Mouse (Mus musculus) CD4-positive helper T cell, adult 2 months (primary cell): ENCODE results near the gene Rbm15b.

Source experiments
- DNase-seq: peaks from one replicate; pipeline ENCODE4 v3.0.0-alpha.2; 2012; ENCODE audit warnings: low read depth, missing footprints, low spot score

Gene Rbm15b

GRCm38 (mm10) chr9:106884996-106885900 is 2.0 kb downstream of the Rbm15b start:
- no peak for DNase-seq

- DNase-seq = no peak
Observed at GRCm38 (mm10) chr9:106884306-106884705, 2.9 kb downstream of the Rbm15b start.

GRCm38 (mm10) chr9:106883085-106883484 is 4.1 kb downstream of the Rbm15b start:
- no peak for DNase-seq

GRCm38 (mm10) chr9:106882176-106882575 is 5.1 kb downstream of the Rbm15b start:
- DNase-seq = no peak

GRCm38 (mm10) chr9:106881071-106881755 is 6.0 kb downstream of the Rbm15b start:
- DNase-seq = no peak

- DNase-seq = no peak
Observed at GRCm38 (mm10) chr9:106879471-106879870, 7.8 kb downstream of the Rbm15b start.

- no peak for DNase-seq
Observed at GRCm38 (mm10) chr9:106876666-106877065, 10.6 kb downstream of the Rbm15b start.

GRCm38 (mm10) chr9:106874216-106874615 is 13.0 kb downstream of the Rbm15b start:
- no peak for DNase-seq

- DNase-seq = no peak
Observed at GRCm38 (mm10) chr9:106858036-106858435, 29.2 kb downstream of the Rbm15b start.

GRCm38 (mm10) chr9:106856664-106857063 is 30.6 kb downstream of the Rbm15b start:
- no peak for DNase-seq

- DNase-seq = no peak
Observed at GRCm38 (mm10) chr9:106842800-106843199, 44.4 kb downstream of the Rbm15b start.

- DNase-seq = peak; percentile 23
Observed at GRCm38 (mm10) chr9:106840569-106840968, 46.7 kb downstream of the Rbm15b start.
